Mouse (Mus musculus): ENCODE data around the gene Gpx7. TPM values are rescaled to one million over a fixed set of nuclear protein-coding genes. Genes with fewer than 3 reads are reported as not detected.

Gene Gpx7
- polyA plus RNA-seq (2015; fragmentation: Nextera tagmentation; extraction: Ambion mirVana), result 86.3 and 88.2 TPM in 2 replicates

DNA sequence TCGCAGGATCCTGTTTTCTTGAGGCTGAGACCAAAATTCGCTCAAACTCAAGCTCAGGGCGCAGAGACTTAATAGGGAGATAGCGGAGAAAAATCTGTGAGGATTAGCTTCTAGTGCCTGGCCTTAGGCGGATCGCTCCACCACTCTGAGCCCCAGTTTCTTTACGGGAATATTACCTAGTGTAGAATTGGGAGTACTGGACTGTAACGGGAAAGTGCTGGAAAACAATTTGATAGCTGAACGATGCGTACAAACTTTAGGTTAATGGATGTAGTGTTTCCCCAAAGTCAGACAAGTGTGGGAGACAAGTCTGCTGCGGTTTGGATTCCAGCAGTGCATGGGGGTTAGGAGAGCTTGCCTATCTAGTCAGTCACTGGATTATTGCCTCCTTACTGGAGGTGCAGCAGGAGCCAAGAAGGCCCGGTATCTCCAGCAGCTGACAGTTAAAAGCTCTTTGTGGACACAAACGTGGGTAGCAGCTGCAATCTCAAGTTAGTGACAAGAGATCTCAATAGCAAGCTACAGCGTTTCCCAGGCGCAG, at the start of gene Gpx7:
TSS of gene Gpx7 (minus strand) at position 101 of the 541 bp plus-strand sequence.
- Histone ChIP-seq H3K4me2 (peak within 1 kb of the TSS; percentile 89), H3K27ac (peak within 1 kb of the TSS; percentile 84), H3K9ac (peak within 1 kb of the TSS; percentile 72), H3K27me3 (no peaks in the 10 kb centered on the region), H3K36me3 (peaks cover 8% of the 10 kb centered on the region), H3K9me3 (no peaks in the 10 kb centered on the region), H3K4me3 (peak within 1 kb of the TSS; percentile 52), H3K4me1 (peaks cover 19% of the 10 kb centered on the region)
- 9% methylated on average over 15 of the region's 15 CpGs for WGBS
- 0 out of 2 replicates have a peak, but pooled peaks have one; percentile 2 for ATAC-seq (ENCODE audit: borderline replicate concordance, extremely low read depth, low FRiP score, low TSS enrichment)

DNA sequence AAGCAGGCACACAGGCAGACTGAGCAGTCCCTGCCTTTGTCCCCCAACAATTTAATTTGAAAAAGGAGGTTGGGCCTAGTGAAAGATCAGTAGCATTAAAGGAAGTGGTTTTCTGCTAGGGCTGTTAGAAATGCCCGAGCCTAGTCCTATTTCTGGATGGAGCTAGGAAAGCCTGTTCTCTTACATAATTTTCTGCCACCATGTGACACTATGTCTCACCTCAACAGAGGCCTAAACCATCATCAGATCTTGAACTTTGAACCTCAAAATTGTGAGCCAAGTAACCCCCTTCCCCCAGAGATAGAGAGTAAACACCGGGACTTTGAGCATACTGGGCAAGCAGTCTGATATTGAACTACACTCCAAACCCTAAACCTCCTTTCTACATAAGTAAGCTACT, 49.3 kb upstream of the Gpx7 start:
- no peak overlapping the region for H3K9ac ChIP-seq
- H3K9me3 ChIP-seq, result no peaks in the 10 kb centered on the region
- ATAC-seq (ENCODE audit: borderline replicate concordance, extremely low read depth, low FRiP score, low TSS enrichment), result no peak
- peaks cover 10% of the 10 kb centered on the region for H3K4me1 ChIP-seq
- 55% methylated on average over 2 of the region's 2 CpGs for WGBS
- no peaks in the 10 kb centered on the region for H3K27me3 ChIP-seq
- no peak overlapping the region for H3K4me3 ChIP-seq
- no peaks in the 10 kb centered on the region for H3K36me3 ChIP-seq
- no peak overlapping the region for H3K27ac ChIP-seq
- H3K4me2 ChIP-seq, result no peak overlapping the region

DNA sequence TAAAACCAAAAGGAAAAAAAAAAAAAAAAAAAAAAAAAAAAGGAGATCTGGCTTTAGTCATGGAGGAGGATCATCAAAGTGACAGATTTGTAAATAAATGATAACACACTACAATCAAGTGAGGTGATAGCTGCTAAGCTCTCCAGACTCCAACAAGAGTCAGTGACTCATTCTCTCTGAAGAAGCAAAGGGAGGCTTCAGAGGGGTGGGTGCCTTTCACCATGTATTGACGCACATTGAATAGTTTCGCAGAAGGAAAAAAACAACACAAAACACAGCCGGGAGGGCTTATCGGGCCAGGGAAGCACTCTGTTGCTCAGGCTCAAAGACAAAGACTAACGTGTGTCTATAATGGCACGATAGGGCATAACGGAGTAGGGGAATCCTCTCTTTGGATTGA, 41.3 kb upstream of the Gpx7 start:
- no peak for ATAC-seq (ENCODE audit: borderline replicate concordance, extremely low read depth, low FRiP score, low TSS enrichment)
- Histone ChIP-seq H3K27ac (no peak overlapping the region), H3K9me3 (no peaks in the 10 kb centered on the region), H3K4me1 (no peaks in the 10 kb centered on the region), H3K36me3 (no peaks in the 10 kb centered on the region), H3K27me3 (no peaks in the 10 kb centered on the region), H3K4me2 (no peak overlapping the region), H3K4me3 (no peak overlapping the region), H3K9ac (no peak overlapping the region)
- WGBS, result 29% methylated on average over 7 of the region's 7 CpGs

DNA sequence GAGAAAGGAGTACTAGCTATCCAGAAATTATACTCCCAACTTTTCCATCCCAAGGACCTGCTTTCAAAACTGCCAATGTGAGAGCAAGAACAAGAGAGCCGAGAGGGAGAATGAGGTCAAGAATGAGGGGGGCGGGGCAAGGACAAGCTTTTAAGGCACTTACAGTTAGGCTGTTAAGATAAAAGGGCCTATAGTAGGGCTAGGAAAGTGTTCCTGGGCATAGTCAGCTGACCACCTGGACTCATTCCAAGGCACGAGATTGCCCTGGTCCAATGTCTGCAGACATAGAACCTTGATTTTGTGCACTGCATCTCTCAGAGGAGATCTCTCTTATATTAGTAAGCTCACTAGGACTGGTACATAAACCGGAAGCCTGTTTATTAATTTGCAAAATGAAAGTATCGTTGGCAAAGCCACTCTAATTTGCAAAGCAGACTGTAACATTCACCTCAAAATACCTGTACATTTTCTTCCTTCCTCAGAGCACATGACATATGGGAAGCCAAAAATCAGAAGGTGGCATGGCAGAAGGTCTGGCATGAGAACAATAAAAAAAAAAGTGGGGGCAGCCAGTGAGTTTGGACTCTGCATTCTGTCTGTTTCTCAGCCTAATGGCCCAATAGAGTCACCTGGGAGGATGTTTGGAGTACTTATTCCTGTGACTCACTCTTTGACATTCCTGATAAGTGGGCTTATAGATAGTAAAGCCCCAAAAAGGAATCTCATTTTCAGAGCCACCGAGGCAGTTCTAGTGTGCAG, 31.5 kb upstream of the Gpx7 start:
- Histone ChIP-seq H3K27ac (0 out of 2 replicates have a peak overlapping the region, but pooled peaks have one; percentile 9), H3K36me3 (no peaks in the 10 kb centered on the region), H3K27me3 (no peaks in the 10 kb centered on the region), H3K4me1 (peaks cover 16% of the 10 kb centered on the region), H3K9ac (no peak overlapping the region), H3K4me2 (no peak overlapping the region), H3K4me3 (no peak overlapping the region), H3K9me3 (no peaks in the 10 kb centered on the region)
- 38% methylated on average over 6 of the region's 6 CpGs for WGBS
- no peak for ATAC-seq (ENCODE audit: borderline replicate concordance, extremely low read depth, low FRiP score, low TSS enrichment)

DNA sequence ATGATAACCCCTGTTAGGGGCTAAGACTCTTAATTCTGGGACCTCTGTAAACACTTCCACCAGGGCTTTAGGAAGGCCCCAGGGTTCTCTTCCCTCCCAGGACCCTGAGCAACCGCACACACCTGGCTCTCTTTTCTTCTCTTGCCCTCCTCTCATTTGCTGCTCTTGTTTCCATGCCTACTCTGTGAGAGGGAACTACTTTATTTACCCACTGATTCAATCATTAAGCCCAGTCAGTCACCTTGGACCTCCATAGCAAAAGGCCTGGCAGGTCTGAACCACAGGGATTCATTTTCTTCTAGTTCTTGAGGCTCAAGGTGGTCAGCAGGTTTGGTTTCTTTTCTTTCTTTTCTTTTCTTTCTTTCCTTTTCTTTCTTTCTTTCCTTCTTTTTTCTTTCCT, 29.5 kb upstream of the Gpx7 start:
- 58% methylated on average over 1 of the region's 1 CpGs for WGBS

DNA sequence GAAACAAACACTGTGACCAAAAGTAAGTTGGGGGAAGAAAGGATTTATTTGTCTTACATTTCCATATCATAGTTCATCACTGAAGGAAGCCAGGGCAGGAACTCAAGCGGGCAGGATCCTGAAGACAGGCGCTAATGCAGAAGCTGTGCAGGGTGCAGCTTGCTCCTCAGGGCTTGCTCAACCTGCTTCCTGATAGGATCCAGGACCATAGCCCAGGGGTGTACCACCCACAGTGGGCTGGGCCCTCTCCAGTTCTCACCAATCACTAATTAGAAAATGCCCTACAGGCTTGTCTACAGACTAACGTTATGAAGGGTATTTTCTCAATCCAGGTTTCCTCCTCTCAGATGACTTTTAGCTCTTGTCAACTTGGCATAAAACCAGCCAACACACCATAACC, 28.9 kb upstream of the Gpx7 start:
- no peak overlapping the region for H3K9ac ChIP-seq
- no peak for ATAC-seq (ENCODE audit: borderline replicate concordance, extremely low read depth, low FRiP score, low TSS enrichment)
- H3K9me3 ChIP-seq, result no peaks in the 10 kb centered on the region
- H3K4me3 ChIP-seq, result no peak overlapping the region
- no peak overlapping the region for H3K27ac ChIP-seq
- H3K36me3 ChIP-seq, result no peaks in the 10 kb centered on the region
- WGBS, result 66% methylated on average over 3 of the region's 3 CpGs
- H3K4me2 ChIP-seq, result no peak overlapping the region
- H3K4me1 ChIP-seq, result peaks cover 31% of the 10 kb centered on the region
- no peaks in the 10 kb centered on the region for H3K27me3 ChIP-seq

More for the DNA sequence above, 29.5 kb upstream of the Gpx7 start:
- Histone ChIP-seq H3K4me2 (no peak overlapping the region), H3K36me3 (no peaks in the 10 kb centered on the region), H3K27ac (no peak overlapping the region), H3K9ac (no peak overlapping the region), H3K4me3 (no peak overlapping the region), H3K27me3 (no peaks in the 10 kb centered on the region), H3K4me1 (peaks cover 27% of the 10 kb centered on the region), H3K9me3 (no peaks in the 10 kb centered on the region)
- ATAC-seq (ENCODE audit: borderline replicate concordance, extremely low read depth, low FRiP score, low TSS enrichment), result 0 out of 2 replicates have a peak, but pooled peaks have one; percentile 40

DNA sequence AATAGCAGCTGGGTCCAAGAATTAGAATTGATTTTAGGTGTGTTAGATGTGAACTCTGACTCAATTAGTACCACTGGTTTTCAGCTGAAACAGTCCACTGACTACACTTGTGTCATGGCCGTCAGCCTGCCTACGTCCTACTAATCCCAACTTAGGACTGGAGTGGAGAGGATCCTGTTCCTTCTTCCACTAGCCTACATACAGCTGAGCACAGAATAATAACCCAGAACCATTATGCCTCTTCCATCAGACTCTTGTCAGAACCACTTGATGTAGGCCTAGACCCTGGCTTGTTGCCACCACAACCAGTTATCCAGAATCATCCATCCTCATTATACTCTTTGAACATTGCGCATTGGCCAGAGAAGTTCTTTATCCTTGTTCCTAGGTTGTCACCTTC, 28.0 kb upstream of the Gpx7 start:
- H3K4me3 ChIP-seq, result no peak overlapping the region
- 92% methylated on average over 3 of the region's 3 CpGs for WGBS
- H3K4me2 ChIP-seq, result no peak overlapping the region
- H3K9ac ChIP-seq, result no peak overlapping the region
- no peak overlapping the region for H3K27ac ChIP-seq
- H3K9me3 ChIP-seq, result no peaks in the 10 kb centered on the region
- no peak for ATAC-seq (ENCODE audit: borderline replicate concordance, extremely low read depth, low FRiP score, low TSS enrichment)
- no peaks in the 10 kb centered on the region for H3K27me3 ChIP-seq
- H3K36me3 ChIP-seq, result no peaks in the 10 kb centered on the region
- peaks cover 31% of the 10 kb centered on the region for H3K4me1 ChIP-seq

DNA sequence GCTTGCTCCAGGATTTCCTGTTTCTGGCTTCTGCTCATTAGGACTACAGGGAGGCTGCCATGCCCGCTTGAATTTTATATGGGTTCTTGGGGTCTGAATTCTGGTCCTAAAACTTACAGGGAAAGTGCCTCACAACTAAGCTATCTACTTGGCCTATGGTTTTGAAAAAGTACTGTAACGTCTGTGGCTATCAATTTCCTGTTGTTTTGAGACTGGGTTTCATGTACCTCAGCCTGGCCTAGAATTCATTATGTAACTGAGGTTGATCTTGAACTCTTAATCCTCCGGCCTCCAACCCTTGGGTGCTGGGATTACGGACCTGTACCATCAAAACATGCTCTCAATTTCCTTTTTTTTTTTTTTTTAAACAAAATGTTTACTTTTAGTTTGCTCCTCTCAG, 27.5 kb upstream of the Gpx7 start:
- H3K36me3 ChIP-seq, result no peaks in the 10 kb centered on the region

DNA sequence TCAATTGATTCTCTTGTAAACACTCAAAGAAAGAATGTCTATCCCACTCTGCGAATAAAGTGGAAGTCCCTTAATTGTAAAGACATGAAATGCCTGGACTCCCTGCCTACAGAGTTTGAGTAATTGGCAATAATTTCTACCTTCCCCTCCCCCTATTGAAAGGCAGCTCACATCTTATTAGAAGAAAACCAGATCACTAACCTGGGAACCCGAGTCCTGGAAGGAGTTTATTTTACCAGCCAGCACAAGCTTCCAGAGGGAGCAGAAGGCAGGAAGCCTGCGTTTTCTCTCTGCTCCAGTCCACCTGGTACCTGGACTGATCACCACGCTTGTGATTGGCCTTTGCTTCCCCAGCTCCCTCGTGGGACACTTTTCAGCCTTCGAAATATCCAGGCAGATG, 26.6 kb upstream of the Gpx7 start:
- Histone ChIP-seq H3K4me1 (peaks cover 27% of the 10 kb centered on the region), H3K4me2 (no peak overlapping the region), H3K9ac (no peak overlapping the region), H3K27ac (no peak overlapping the region), H3K9me3 (no peaks in the 10 kb centered on the region), H3K4me3 (no peak overlapping the region), H3K36me3 (no peaks in the 10 kb centered on the region), H3K27me3 (no peaks in the 10 kb centered on the region)
- ATAC-seq (ENCODE audit: borderline replicate concordance, extremely low read depth, low FRiP score, low TSS enrichment), result no peak
- WGBS, result 13% methylated on average over 6 of the region's 6 CpGs

More for the DNA sequence above, 27.5 kb upstream of the Gpx7 start:
- H3K4me2 ChIP-seq, result no peak overlapping the region
- no peak overlapping the region for H3K27ac ChIP-seq
- ATAC-seq (ENCODE audit: borderline replicate concordance, extremely low read depth, low FRiP score, low TSS enrichment), result no peak
- H3K4me3 ChIP-seq, result no peak overlapping the region
- peaks cover 31% of the 10 kb centered on the region for H3K4me1 ChIP-seq
- WGBS, result 71% methylated on average over 4 of the region's 4 CpGs
- H3K9me3 ChIP-seq, result no peaks in the 10 kb centered on the region
- no peaks in the 10 kb centered on the region for H3K27me3 ChIP-seq
- no peak overlapping the region for H3K9ac ChIP-seq

DNA sequence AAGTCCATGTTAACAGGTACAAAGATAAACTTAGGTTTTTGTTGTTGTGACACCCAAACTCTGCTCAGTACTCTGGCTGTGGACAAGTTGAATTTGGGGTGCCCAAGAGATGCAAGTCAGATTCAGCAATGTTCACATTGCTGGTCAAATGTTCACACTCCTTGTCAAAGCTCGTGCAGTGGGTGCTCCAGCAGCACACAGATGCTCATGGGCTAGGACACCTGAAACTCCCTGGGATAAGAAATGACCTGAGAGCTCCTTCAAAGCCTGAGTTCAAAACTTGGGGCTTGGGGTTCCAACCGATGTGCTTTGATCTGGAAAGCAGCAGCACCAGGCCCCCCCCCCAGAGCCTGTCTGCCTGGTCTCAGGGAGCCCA, 24.8 kb upstream of the Gpx7 start:
- peaks cover 19% of the 10 kb centered on the region for H3K4me1 ChIP-seq
- H3K9ac ChIP-seq, result no peak overlapping the region
- H3K36me3 ChIP-seq, result no peaks in the 10 kb centered on the region
- no peaks in the 10 kb centered on the region for H3K27me3 ChIP-seq
- H3K4me3 ChIP-seq, result no peak overlapping the region
- no peak for ATAC-seq (ENCODE audit: borderline replicate concordance, extremely low read depth, low FRiP score, low TSS enrichment)
- no peak overlapping the region for H3K27ac ChIP-seq
- H3K9me3 ChIP-seq, result no peaks in the 10 kb centered on the region
- H3K4me2 ChIP-seq, result no peak overlapping the region
- WGBS, result 22% methylated on average over 2 of the region's 2 CpGs

DNA sequence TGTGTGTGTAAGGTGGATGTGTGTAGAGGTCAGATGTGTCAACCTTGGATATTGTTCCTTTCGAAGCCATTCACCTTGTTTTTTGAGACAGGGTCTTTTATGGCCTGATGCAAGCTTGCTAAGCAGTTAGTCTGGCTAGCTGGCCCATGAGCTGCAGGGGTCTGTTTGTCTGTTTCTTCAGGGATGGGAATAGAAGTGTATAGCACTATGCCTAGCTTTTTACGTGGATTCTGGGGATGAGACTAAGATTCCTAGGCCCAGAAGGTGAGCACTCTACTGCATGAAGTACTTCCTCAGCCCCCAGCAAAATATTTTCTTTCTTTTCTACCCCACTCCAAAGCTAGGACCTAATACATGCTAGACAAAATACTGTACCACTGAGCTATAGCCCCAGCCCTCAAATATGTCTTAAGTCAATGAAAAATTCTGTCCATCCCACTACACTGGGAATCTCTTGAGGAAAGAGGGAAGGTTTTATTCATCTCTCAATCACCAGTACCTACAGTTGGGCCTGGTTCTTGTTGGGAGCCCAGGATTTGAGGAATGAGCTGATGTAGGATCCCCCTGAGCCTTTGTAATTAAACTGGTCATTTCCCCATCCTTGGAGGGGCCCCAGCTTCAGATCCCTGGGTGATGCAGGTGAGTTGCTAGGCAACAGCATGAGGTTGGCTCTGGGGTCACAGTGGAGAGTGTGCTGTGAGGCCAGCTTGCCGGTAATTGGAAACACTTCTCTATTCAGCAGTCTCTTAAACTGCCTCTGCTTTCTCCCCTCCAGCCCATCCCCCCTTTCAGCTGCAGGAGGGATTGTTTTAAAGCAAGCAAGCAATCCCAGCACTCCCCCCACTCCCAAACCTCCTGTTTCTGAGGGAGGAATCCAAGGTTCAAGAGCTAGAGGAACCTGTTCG, 24.1 kb upstream of the Gpx7 start:
- Histone ChIP-seq H3K4me1 (peaks cover 19% of the 10 kb centered on the region), H3K27me3 (no peaks in the 10 kb centered on the region), H3K27ac (no peak overlapping the region), H3K4me3 (no peak overlapping the region), H3K4me2 (no peak overlapping the region), H3K36me3 (no peaks in the 10 kb centered on the region), H3K9ac (no peak overlapping the region), H3K9me3 (no peaks in the 10 kb centered on the region)
- ATAC-seq (ENCODE audit: borderline replicate concordance, extremely low read depth, low FRiP score, low TSS enrichment), result no peak
- WGBS, result 37% methylated on average over 4 of the region's 4 CpGs

DNA sequence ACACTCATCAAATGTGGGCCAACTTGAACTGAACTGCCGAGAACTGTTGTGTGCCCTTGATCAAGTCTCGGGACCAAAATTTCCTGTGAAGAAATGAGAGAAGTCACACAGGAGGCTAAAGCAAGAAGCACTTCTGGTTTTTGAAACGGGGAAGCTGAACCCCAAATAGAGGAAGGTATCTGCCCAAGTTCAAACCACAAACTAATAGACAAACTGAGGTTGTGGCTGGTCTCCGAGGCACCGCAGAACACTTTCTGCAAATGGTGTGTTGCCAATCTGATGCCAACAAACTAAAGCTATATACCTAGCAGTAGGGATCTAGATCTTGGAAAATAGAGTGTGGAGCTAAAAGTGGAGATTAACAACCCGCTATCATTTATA, 21.6 kb upstream of the Gpx7 start:
- H3K9me3 ChIP-seq, result no peaks in the 10 kb centered on the region
- no peak overlapping the region for H3K9ac ChIP-seq
- no peak overlapping the region for H3K4me3 ChIP-seq
- no peak for ATAC-seq (ENCODE audit: borderline replicate concordance, extremely low read depth, low FRiP score, low TSS enrichment)
- WGBS, result 62% methylated on average over 6 of the region's 6 CpGs
- peaks cover 16% of the 10 kb centered on the region for H3K4me1 ChIP-seq
- no peak overlapping the region for H3K4me2 ChIP-seq
- H3K27me3 ChIP-seq, result no peaks in the 10 kb centered on the region
- no peaks in the 10 kb centered on the region for H3K36me3 ChIP-seq
- peak overlapping the region; percentile 37; the same call in 1 of the 2 replicates for H3K27ac ChIP-seq

All from lung, embryonic 15.5 days (tissue).